Mouse (Mus musculus): ENCODE data around the gene Cdh5.

Cdh5 gene

GRCm38 (mm10) chr8:104134521-104134920 lies 33.1 kb downstream of the Cdh5 start:
- DNase-seq (ENCODE audit: low spot score in 2 of 2): no peak

- DNase-seq (ENCODE audit: low spot score in 2 of 2): no peak
These were observed 34.9 kb downstream of the Cdh5 start for GRCm38 (mm10) chr8:104136277-104136676.

- no peak for DNase-seq (ENCODE audit: low spot score in 2 of 2)
These were observed 36.2 kb downstream of the Cdh5 start for GRCm38 (mm10) chr8:104137636-104138035.

- no peak for DNase-seq (ENCODE audit: low spot score in 2 of 2)
These were observed 39.2 kb downstream of the Cdh5 start for GRCm38 (mm10) chr8:104140611-104141010.

GRCm38 (mm10) chr8:104142415-104142814 lies 41.0 kb downstream of the Cdh5 start:
- DNase-seq (ENCODE audit: low spot score in 2 of 2): no peak

- no peak for DNase-seq (ENCODE audit: low spot score in 2 of 2)
These were observed 42.0 kb downstream of the Cdh5 start for GRCm38 (mm10) chr8:104143379-104143778.

GRCm38 (mm10) chr8:104144434-104145216 lies 43.2 kb downstream of the Cdh5 start:
- no peak for DNase-seq (ENCODE audit: low spot score in 2 of 2)

GRCm38 (mm10) chr8:104145981-104146689 lies 44.7 kb downstream of the Cdh5 start:
- peak; percentile 86 to 89 for DNase-seq (ENCODE audit: low spot score in 2 of 2)

GRCm38 (mm10) chr8:104146717-104147494 lies 45.5 kb downstream of the Cdh5 start:
- DNase-seq (ENCODE audit: low spot score in 2 of 2): no peak

GRCm38 (mm10) chr8:104147947-104148346 lies 46.5 kb downstream of the Cdh5 start:
- no peak for DNase-seq (ENCODE audit: low spot score in 2 of 2)

- DNase-seq (ENCODE audit: low spot score in 2 of 2): no peak
These were observed 59.3 kb downstream of the Cdh5 start for GRCm38 (mm10) chr8:104160731-104161130.

GRCm38 (mm10) chr8:104169461-104169860 lies 68.0 kb downstream of the Cdh5 start:
- DNase-seq (ENCODE audit: low spot score in 2 of 2): no peak

- peak in 1 of 2 experiments; percentile 15 for DNase-seq (ENCODE audit: low spot score in 2 of 2)
These were observed 69.0 kb downstream of the Cdh5 start, which contains the start of gene Bean1 for GRCm38 (mm10) chr8:104170118-104171049. Gene Bean1 (plus strand): TSS chr8:104170442.

- DNase-seq (ENCODE audit: low spot score in 2 of 2): no peak
These were observed 69.7 kb downstream of the Cdh5 start for GRCm38 (mm10) chr8:104171050-104171620.

- no peak for DNase-seq (ENCODE audit: low spot score in 2 of 2)
These were observed 71.0 kb downstream of the Cdh5 start for GRCm38 (mm10) chr8:104172420-104172819.

- no peak for DNase-seq (ENCODE audit: low spot score in 2 of 2)
These were observed 74.6 kb downstream of the Cdh5 start for GRCm38 (mm10) chr8:104175848-104176527.

GRCm38 (mm10) chr8:104177054-104177453 lies 75.6 kb downstream of the Cdh5 start:
- DNase-seq (ENCODE audit: low spot score in 2 of 2): no peak

- no peak for DNase-seq (ENCODE audit: low spot score in 2 of 2)
These were observed 83.5 kb downstream of the Cdh5 start for GRCm38 (mm10) chr8:104184905-104185304.

- DNase-seq (ENCODE audit: low spot score in 2 of 2): no peak
These were observed 85.4 kb downstream of the Cdh5 start for GRCm38 (mm10) chr8:104186827-104187226.

GRCm38 (mm10) chr8:104187622-104188021 lies 86.2 kb downstream of the Cdh5 start:
- DNase-seq (ENCODE audit: low spot score in 2 of 2): no peak
